Mouse (Mus musculus): Measurements from ENCODE around the gene Foxd2. TPM values are rescaled to one million over a fixed set of nuclear protein-coding genes. Genes with fewer than 3 reads are reported as not detected.

Gene Foxd2
- polyA plus RNA-seq, 1 experiment from 2014 or later: not detected

DNA sequence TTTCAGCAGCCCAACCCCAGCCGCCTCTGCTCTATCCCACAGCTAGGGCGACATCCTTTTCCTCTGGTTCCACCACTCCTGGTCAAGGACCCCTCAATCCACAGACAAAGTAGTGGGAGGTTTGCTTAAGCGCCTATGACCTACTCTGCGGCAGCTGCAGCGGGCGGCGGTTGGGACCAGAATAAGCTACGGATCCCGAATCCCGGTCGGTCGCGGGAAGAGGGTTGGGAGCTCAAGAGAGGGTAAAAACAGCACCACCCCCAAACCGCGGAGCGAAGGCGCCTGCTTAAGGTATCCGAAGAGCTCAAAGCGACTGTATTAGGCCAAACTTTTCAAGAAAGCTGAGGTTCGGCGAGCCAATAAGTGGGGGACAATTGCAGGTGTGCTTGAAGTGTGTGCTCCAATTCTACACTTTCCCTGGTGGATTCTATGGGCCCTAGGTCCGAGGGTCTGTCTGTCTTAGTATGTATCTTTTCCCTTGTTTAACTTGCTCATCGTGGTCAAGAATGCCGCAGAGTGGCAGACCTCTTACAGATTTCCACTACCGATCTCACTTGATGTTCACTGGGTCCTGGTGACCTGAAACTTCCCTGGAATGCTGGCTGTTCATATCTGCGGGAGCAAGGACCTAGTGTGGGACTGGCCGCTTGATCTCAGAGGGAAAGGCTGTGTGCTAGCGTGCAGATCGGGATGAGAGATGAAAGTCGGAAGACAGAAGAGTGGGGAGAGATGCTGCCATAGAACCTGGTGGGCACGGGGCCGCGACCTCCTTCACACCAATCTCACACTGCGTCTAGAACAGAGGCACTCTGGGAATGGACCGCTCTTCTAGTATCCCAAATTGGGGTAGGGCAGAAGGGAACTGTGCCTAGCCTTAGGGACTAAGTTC, 4.3 kb upstream of the Foxd2 start:
- peaks cover 17% of the 10 kb centered on the region for H3K4me1 ChIP-seq (replicated peaks)
- no peak overlapping the region for H3K27ac ChIP-seq (replicated peaks)
- H3K9ac ChIP-seq: no peak overlapping the region
- no peak overlapping the region for H3K4me2 ChIP-seq
- no peaks in the 10 kb centered on the region for H3K36me3 ChIP-seq (replicated peaks)
- H3K9me3 ChIP-seq (replicated peaks): no peaks in the 10 kb centered on the region
- no peak for ATAC-seq (ENCODE audit: insufficient read depth)
- peaks cover 96% of the 10 kb centered on the region for H3K27me3 ChIP-seq
- no peak overlapping the region for H3K4me3 ChIP-seq (replicated peaks)
- 9% methylated on average over 35 of the region's 35 CpGs for WGBS (ENCODE audit: insufficient replicate concordance)

DNA sequence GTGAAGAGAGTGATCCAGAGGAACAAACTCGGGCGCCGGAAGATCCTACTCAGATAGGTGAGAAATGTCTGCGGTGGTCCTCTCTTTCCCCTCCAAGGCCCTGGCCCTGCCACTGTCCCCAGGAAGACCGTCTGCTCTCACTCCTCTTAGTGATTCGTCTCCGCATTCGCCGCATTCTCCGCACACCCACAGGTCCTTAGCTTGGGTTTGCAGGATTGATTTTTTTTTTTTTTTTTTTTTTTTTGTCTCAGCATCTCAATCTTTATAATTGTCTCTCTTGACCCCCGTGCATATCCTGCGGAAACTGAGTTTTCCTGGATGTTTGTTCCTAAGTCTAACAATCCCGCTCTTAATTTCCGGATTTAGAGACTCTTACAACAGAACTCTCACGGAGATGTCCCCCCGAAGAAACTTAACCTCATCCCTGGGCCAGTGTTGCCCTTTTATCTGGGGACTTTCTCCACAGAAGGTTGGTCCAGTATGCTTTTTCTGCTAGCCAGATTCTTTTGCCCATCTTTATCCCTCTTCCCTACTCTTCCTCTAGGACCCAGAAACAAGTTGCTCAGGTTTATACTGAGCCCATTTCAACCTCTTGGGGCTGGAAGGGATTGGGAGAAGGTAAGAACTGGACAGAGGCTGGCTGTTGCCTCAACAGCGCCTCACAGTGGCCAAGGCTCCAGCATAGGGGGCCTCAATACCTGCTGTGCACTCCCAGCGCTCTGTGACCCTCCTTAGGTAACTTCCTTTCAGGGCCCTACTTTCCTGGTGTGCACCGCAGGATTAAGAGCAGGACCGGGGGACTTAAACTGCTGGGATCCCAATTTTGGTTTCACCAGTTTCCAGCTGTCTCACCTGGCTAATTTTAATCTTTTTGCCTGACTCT, 1.2 kb upstream of the Foxd2 start:
- Histone ChIP-seq H3K9me3 (replicated peaks) (no peaks in the 10 kb centered on the region), H3K27ac (replicated peaks) (no peak overlapping the region), H3K4me1 (replicated peaks) (peaks cover 27% of the 10 kb centered on the region), H3K27me3 (peaks cover 100% of the 10 kb centered on the region), H3K4me3 (replicated peaks) (peak overlapping the region; percentile 58), H3K36me3 (replicated peaks) (no peaks in the 10 kb centered on the region), H3K4me2 (peak overlapping the region; percentile 84), H3K9ac (no peak overlapping the region)
- 2% methylated on average over 20 of the region's 20 CpGs for WGBS (ENCODE audit: insufficient replicate concordance)
- ATAC-seq (ENCODE audit: insufficient read depth): no peak

DNA sequence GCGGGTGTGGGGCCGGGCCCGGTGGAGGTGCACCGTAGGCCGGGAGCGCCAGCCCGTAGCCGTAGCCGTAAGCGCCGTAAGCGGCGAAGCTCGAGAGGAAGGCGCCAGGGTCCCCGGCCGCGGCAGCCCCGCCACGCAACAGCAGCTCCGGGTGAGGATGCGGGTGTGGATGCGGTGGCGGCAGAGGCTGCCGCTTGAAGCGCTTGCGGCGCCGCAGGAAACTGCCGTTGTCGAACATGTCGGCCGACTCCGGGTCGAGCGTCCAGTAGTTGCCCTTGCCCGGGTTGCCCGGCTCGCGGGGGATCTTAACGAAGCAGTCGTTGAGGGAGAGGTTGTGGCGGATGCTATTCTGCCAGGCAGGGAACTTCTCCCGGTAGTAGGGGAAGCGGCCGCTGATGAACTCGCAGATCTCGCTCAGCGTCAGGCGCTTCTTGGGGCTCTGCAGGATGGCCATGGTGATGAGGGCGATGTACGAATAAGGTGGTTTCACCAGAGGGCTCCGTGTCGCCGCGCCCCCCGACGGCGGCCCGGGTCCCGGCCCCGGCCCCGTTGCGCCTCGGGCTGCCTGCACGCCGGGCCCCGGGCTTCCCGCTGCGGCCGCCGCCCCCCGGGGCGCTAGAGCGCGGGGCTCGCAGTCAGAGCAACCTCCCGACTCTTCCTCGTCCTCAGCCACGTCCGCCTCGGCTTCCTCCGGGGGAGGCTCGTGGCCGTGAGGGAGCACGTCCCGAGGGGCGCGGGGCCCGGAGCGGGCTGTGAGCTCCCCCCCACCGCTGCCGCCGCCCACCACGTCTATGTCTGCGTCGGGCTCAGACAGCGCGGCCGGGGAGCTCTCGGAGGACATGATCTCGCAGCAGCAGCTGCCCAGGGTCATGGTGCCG, 483 bp downstream of the Foxd2 start:
- peak overlapping the region; percentile 15; the same call in 1 of the 2 replicates for H3K9ac ChIP-seq
- ATAC-seq (ENCODE audit: insufficient read depth): 0 out of 2 replicates have a peak, but pooled peaks have one; percentile 19
- H3K4me2 ChIP-seq: peak overlapping the region; percentile 84
- H3K36me3 ChIP-seq (replicated peaks): no peaks in the 10 kb centered on the region
- H3K27ac ChIP-seq (replicated peaks): no peak overlapping the region
- WGBS (ENCODE audit: insufficient replicate concordance): 2% methylated on average over 97 of the region's 103 CpGs
- peaks cover 100% of the 10 kb centered on the region for H3K27me3 ChIP-seq
- peak overlapping the region; percentile 58 for H3K4me3 ChIP-seq (replicated peaks)
- H3K4me1 ChIP-seq (replicated peaks): peaks cover 27% of the 10 kb centered on the region
- H3K9me3 ChIP-seq (replicated peaks): no peaks in the 10 kb centered on the region

DNA sequence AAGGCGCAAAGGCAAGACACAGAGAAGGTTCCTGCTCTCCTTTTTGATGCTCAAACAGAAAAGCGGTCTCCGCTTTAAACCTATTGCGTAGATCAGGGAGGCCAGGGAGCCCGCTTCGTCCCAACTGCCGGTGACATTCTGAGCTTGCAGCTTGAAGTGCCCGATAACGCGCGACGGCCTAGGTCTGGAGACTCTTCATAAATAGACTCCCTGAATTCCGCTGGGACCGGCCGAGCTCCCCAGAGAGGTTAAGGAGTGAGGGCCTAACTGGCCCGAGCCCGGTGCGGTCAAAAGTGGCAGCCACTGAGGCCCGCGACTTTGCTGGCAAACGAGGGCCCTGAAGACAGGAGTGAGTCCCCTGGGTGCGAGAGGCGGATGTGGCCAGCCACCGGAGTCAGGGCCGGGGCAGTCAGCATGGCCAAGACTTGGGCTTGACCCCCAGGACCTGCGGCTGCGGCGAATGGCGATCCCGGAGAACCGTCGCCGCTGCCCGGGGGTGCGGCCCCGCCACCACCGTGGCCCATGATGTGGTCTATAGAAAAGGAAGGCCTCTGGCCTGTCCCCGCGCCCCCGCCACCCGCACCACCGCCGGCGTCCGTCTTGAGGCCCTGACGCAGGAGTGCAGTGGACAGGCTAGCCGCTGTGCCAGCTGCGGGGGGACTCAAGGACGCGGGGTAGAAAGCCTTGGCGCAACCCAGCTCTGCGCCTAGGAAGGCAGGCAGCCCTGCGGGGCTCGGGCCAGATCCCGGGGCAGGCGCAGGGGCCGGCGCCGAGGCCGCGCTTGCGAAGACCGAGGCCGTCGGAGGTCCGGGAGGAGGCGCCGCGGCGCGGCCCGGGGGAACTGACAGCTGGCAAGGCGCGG, 1.4 kb downstream of the Foxd2 start:
- Histone ChIP-seq H3K36me3 (replicated peaks) (no peaks in the 10 kb centered on the region), H3K9ac (no peak overlapping the region), H3K4me1 (replicated peaks) (peaks cover 27% of the 10 kb centered on the region), H3K4me2 (peak overlapping the region; percentile 84; the same call in 1 of the 2 replicates), H3K27me3 (peaks cover 100% of the 10 kb centered on the region), H3K4me3 (replicated peaks) (peak overlapping the region; percentile 58), H3K9me3 (replicated peaks) (no peaks in the 10 kb centered on the region), H3K27ac (replicated peaks) (no peak overlapping the region)
- 2% methylated on average over 74 of the region's 74 CpGs for WGBS (ENCODE audit: insufficient replicate concordance)
- no peak for ATAC-seq (ENCODE audit: insufficient read depth)

DNA sequence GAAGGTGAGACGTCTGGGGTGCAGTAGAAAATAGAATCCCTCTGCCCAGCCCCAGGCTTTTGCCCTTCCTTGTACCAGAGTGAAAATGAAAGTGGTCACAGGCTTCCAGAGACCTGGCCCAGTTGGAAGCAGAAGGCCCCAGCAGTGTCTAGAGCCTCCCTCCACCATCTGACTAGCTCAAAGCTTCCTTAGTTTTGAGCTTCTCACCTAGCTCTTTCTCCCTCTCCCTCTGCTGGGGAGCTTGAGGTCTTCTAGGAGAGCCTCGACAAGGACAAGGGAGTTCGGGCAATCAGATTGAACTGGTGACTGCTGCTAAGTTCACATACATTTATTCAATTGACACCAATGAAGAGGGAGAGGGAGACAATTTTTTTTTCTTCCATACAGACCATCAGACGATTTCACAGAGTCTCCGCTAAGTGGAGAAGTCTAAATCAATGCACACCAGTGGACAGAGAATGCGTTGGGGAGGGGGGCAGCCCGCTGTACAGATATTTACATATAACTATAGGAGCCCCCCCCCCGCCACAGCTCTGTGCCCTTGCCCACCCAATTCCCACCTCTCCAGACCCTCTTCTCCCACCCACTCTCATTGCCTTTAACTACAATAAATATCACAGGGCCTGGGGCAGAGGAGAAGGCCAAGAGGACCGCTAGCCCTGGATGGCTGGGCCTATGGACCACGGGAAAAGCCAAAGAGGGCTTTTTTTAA, 2.5 kb downstream of the Foxd2 start:
- no peak overlapping the region for H3K4me2 ChIP-seq
- H3K4me3 ChIP-seq (replicated peaks): no peak overlapping the region
- peaks cover 27% of the 10 kb centered on the region for H3K4me1 ChIP-seq (replicated peaks)
- H3K36me3 ChIP-seq (replicated peaks): no peaks in the 10 kb centered on the region
- WGBS (ENCODE audit: insufficient replicate concordance): 11% methylated on average over 10 of the region's 10 CpGs
- H3K9ac ChIP-seq: no peak overlapping the region
- no peaks in the 10 kb centered on the region for H3K9me3 ChIP-seq (replicated peaks)
- H3K27ac ChIP-seq (replicated peaks): no peak overlapping the region
- ATAC-seq (ENCODE audit: insufficient read depth): no peak
- peaks cover 100% of the 10 kb centered on the region for H3K27me3 ChIP-seq

DNA sequence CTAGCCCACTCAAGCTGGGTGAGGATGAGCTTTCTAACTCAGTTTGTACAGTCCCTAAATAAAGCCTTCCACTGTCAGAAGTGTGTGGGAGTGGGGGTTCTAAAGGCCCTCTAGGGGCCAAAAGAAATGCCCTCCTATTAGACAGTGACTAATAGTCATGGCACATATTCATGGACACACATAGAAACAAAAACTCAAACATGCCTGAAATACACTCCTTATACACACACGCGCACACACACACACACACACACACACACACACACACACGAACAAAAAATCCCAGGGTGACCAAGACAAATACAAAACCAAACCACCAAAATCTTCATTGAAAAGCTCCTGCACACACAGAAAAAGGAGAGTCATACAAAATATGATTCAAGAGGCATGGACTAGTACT, 3.2 kb downstream of the Foxd2 start:
- ATAC-seq (ENCODE audit: insufficient read depth): no peak

DNA sequence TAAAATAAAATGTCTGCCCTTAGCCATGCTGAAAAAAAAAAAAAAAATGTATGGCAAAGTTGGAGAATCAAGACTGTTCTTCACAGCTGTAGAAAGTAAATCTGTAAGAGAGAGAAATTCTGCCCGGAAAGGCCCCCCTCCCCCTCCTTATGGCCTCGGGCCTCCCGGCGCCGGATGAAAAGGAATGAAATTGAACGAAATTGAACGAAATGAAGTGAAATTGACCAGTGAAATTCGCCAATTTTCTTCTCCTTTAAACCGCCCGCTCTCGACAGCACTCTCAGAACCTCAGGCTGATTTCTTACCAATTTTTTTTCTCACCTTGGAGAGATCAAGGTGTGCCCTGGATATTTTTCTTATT, 5.3 kb downstream of the Foxd2 start:
- peaks cover 100% of the 10 kb centered on the region for H3K27me3 ChIP-seq
- H3K4me2 ChIP-seq: no peak overlapping the region
- ATAC-seq (ENCODE audit: insufficient read depth): no peak
- whole genome bisulfite sequencing (ENCODE audit: insufficient replicate concordance): 2% methylated on average over 11 of the region's 11 CpGs
- no peaks in the 10 kb centered on the region for H3K9me3 ChIP-seq (replicated peaks)
- H3K36me3 ChIP-seq (replicated peaks): no peaks in the 10 kb centered on the region
- H3K4me1 ChIP-seq (replicated peaks): peaks cover 15% of the 10 kb centered on the region
- H3K4me3 ChIP-seq (replicated peaks): no peak overlapping the region
- no peak overlapping the region for H3K27ac ChIP-seq (replicated peaks)
- H3K9ac ChIP-seq: no peak overlapping the region

More for the DNA sequence above, 3.2 kb downstream of the Foxd2 start:
- no peaks in the 10 kb centered on the region for H3K9me3 ChIP-seq (replicated peaks)
- H3K27ac ChIP-seq (replicated peaks): no peak overlapping the region
- H3K27me3 ChIP-seq: peaks cover 100% of the 10 kb centered on the region
- H3K9ac ChIP-seq: no peak overlapping the region
- no peaks in the 10 kb centered on the region for H3K36me3 ChIP-seq (replicated peaks)
- 42% methylated on average over 3 of the region's 3 CpGs for WGBS (ENCODE audit: insufficient replicate concordance)
- no peak overlapping the region for H3K4me2 ChIP-seq
- no peak overlapping the region for H3K4me3 ChIP-seq (replicated peaks)
- peaks cover 27% of the 10 kb centered on the region for H3K4me1 ChIP-seq (replicated peaks)

DNA sequence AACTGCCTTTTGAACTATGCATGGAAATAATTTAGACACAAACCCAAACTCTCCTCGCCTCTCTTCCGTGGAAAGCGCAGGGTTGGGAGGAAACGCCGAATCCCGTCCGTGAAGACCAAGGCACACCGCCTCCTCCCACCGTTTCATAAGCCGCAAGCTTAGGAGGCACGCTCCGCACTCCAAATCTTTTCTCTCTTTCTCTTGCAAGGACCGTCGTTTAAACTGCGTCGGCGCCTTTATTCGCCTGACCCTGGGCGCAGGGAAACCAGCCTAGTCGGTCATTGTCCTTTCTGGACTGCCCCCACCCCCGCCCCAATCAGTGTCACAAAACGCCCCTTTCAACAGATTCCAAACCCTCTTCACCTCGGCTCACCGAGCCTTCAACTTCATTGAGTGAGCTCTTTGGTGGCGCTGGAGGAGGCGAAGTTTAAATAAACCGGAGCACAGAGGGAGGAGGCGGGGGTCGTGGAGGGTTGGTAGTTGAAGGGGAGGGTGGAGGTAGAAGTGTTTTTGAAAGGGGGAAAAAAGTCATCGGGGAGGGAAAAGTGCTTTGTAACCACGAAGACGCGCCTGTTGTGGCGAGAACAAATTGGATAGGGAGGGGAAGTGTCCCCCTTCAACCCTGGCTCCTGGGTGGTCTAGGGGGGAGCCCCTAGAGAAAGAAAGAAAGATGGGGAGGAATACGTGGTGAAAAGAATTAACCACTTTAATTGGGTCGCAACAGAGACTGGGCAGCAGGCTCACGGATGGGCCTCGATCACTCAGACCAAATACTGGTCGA, 5.8 kb downstream of the Foxd2 start:
- Histone ChIP-seq H3K4me1 (replicated peaks) (peaks cover 9% of the 10 kb centered on the region; the same call in 1 of the 2 replicates), H3K9me3 (replicated peaks) (no peaks in the 10 kb centered on the region), H3K27ac (replicated peaks) (no peak overlapping the region), H3K4me3 (replicated peaks) (no peak overlapping the region), H3K4me2 (no peak overlapping the region), H3K36me3 (replicated peaks) (no peaks in the 10 kb centered on the region), H3K9ac (no peak overlapping the region), H3K27me3 (peaks cover 100% of the 10 kb centered on the region)
- no peak for ATAC-seq (ENCODE audit: insufficient read depth)
- WGBS (ENCODE audit: insufficient replicate concordance): 2% methylated on average over 39 of the region's 39 CpGs

DNA sequence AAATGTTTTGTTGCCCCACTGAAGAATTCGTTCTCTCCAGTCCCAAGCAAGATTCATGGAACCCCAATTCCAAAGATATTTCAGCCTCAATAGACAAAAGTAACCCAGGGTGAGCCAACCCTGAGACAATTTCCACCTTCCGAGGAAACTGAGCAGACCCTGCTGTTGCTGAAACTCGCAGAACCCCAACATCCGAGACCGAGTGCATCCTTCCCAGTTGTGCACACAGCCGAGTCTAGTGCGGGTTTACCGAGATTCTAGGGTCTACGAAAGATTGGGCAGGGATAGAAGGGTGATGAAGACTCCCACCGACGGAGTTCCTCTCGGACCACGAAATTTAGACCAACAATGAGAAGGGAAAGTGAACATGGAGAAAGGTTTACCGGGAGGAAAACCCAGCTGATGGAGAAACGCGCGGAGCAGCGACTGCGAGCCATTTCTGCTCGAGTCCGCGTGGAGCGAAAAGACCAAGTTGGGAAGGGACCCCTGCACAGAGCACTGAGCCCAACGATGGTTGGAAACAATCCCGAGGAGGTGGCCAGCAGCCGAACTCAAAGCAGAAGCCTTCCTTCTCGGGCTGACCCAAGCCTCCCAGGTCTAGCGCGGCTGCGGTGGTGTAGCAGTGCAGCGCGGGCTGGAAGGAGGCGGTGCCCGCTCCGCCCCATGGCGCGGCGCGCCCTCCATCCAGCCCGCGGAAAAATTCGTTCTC, 6.9 kb downstream of the Foxd2 start:
- H3K4me1 ChIP-seq (replicated peaks): no peaks in the 10 kb centered on the region
- H3K4me2 ChIP-seq: no peak overlapping the region
- H3K9ac ChIP-seq: no peak overlapping the region
- no peaks in the 10 kb centered on the region for H3K9me3 ChIP-seq (replicated peaks)
- H3K4me3 ChIP-seq (replicated peaks): no peak overlapping the region
- ATAC-seq (ENCODE audit: insufficient read depth): no peak
- 1% methylated on average over 42 of the region's 42 CpGs for WGBS (ENCODE audit: insufficient replicate concordance)
- H3K27me3 ChIP-seq: peaks cover 100% of the 10 kb centered on the region
- H3K36me3 ChIP-seq (replicated peaks): no peaks in the 10 kb centered on the region
- H3K27ac ChIP-seq (replicated peaks): no peak overlapping the region

Data from liver, embryonic 15.5 days (tissue).